Mouse (Mus musculus): ENCODE results near the gene Magi2. TPM values are rescaled to one million over a fixed set of nuclear protein-coding genes. Genes with fewer than 3 reads are reported as not detected.

The Magi2 gene
- polyA plus RNA-seq, 1 experiment from 2014 or later = 28.5 TPM

- Histone ChIP-seq H3K27ac (peak overlapping the region; percentile 15; the same call in 1 of the 2 replicates), H3K9ac (no peak overlapping the region), H3K4me3 (no peak overlapping the region), H3K27me3 (no peaks in the 10 kb centered on the region), H3K4me1 (replicated peaks) (peaks cover 14% of the 10 kb centered on the region; the same call in 1 of the 2 replicates), H3K36me3 (peaks cover 10% of the 10 kb centered on the region), H3K9me3 (no peaks in the 10 kb centered on the region), H3K4me2 (no peak overlapping the region)
- WGBS = 54% methylated on average over 11 of the region's 11 CpGs
- ATAC-seq (ENCODE audit: low FRiP score) = peak; percentile 57; the same call in 1 of the 2 replicates
Measured at GRCm38 (mm10) chr5:20653425-20654185, 1426.8 kb downstream of the Magi2 start.

- 80% methylated on average over 10 of the region's 10 CpGs for WGBS
- H3K4me2 ChIP-seq = no peak overlapping the region
- H3K9me3 ChIP-seq = no peaks in the 10 kb centered on the region
- H3K36me3 ChIP-seq = peaks cover 11% of the 10 kb centered on the region
- no peaks in the 10 kb centered on the region for H3K27me3 ChIP-seq
- H3K4me1 ChIP-seq (replicated peaks) = peaks cover 14% of the 10 kb centered on the region; the same call in 1 of the 2 replicates
- ATAC-seq (ENCODE audit: low FRiP score) = no peak
- no peak overlapping the region for H3K27ac ChIP-seq
- no peak overlapping the region for H3K9ac ChIP-seq
- H3K4me3 ChIP-seq = no peak overlapping the region
Measured at GRCm38 (mm10) chr5:20654766-20655472, 1428.1 kb downstream of the Magi2 start.

GRCm38 (mm10) chr5:20657056-20657455 lies 1430.2 kb downstream of the Magi2 start:
- Histone ChIP-seq H3K4me2 (no peak overlapping the region), H3K27me3 (no peaks in the 10 kb centered on the region), H3K27ac (no peak overlapping the region), H3K9me3 (no peaks in the 10 kb centered on the region), H3K4me1 (replicated peaks) (peaks cover 14% of the 10 kb centered on the region; the same call in 1 of the 2 replicates), H3K4me3 (no peak overlapping the region), H3K9ac (no peak overlapping the region), H3K36me3 (peaks cover 11% of the 10 kb centered on the region)
- WGBS = 89% methylated on average over 5 of the region's 5 CpGs
- no peak for ATAC-seq (ENCODE audit: low FRiP score)

- Histone ChIP-seq H3K4me1 (replicated peaks) (no peaks in the 10 kb centered on the region), H3K9ac (no peak overlapping the region), H3K36me3 (peaks cover 6% of the 10 kb centered on the region; the same call in 1 of the 2 replicates), H3K27ac (no peak overlapping the region), H3K27me3 (no peaks in the 10 kb centered on the region), H3K4me2 (no peak overlapping the region), H3K4me3 (no peak overlapping the region), H3K9me3 (no peaks in the 10 kb centered on the region)
- ATAC-seq (ENCODE audit: low FRiP score) = no peak
- 96% methylated on average over 8 of the region's 8 CpGs for WGBS
Measured at GRCm38 (mm10) chr5:20667601-20668000, 1440.8 kb downstream of the Magi2 start.

GRCm38 (mm10) chr5:20668736-20669355 lies 1442.0 kb downstream of the Magi2 start:
- Histone ChIP-seq H3K27ac (no peak overlapping the region), H3K9ac (no peak overlapping the region), H3K36me3 (peaks cover 6% of the 10 kb centered on the region; the same call in 1 of the 2 replicates), H3K4me3 (no peak overlapping the region), H3K27me3 (no peaks in the 10 kb centered on the region), H3K4me1 (replicated peaks) (no peaks in the 10 kb centered on the region), H3K4me2 (no peak overlapping the region), H3K9me3 (no peaks in the 10 kb centered on the region)
- ATAC-seq (ENCODE audit: low FRiP score) = no peak
- 91% methylated on average over 10 of the region's 10 CpGs for WGBS

- H3K27ac ChIP-seq = no peak overlapping the region
- H3K4me2 ChIP-seq = no peak overlapping the region
- H3K36me3 ChIP-seq = peaks cover 6% of the 10 kb centered on the region; the same call in 1 of the 2 replicates
- no peak overlapping the region for H3K4me3 ChIP-seq
- H3K9me3 ChIP-seq = no peaks in the 10 kb centered on the region
- no peak overlapping the region for H3K9ac ChIP-seq
- 87% methylated on average over 5 of the region's 5 CpGs for WGBS
- no peaks in the 10 kb centered on the region for H3K4me1 ChIP-seq (replicated peaks)
- ATAC-seq (ENCODE audit: low FRiP score) = no peak
- H3K27me3 ChIP-seq = no peaks in the 10 kb centered on the region
Measured at GRCm38 (mm10) chr5:20669456-20669855, 1442.6 kb downstream of the Magi2 start.

GRCm38 (mm10) chr5:20671826-20672225 lies 1445.0 kb downstream of the Magi2 start:
- Histone ChIP-seq H3K9ac (no peak overlapping the region), H3K9me3 (no peaks in the 10 kb centered on the region), H3K27me3 (no peaks in the 10 kb centered on the region), H3K4me1 (replicated peaks) (peaks cover 14% of the 10 kb centered on the region), H3K4me2 (no peak overlapping the region), H3K4me3 (no peak overlapping the region), H3K27ac (no peak overlapping the region), H3K36me3 (no peaks in the 10 kb centered on the region; the same call in 1 of the 2 replicates)
- ATAC-seq (ENCODE audit: low FRiP score) = no peak
- WGBS = 66% methylated on average over 1 of the region's 1 CpGs

- Histone ChIP-seq H3K9ac (no peak overlapping the region), H3K4me3 (no peak overlapping the region), H3K4me2 (no peak overlapping the region), H3K27ac (no peak overlapping the region), H3K9me3 (no peaks in the 10 kb centered on the region), H3K27me3 (no peaks in the 10 kb centered on the region), H3K4me1 (replicated peaks) (peaks cover 20% of the 10 kb centered on the region), H3K36me3 (no peaks in the 10 kb centered on the region)
- ATAC-seq (ENCODE audit: low FRiP score) = no peak
- 76% methylated on average over 8 of the region's 8 CpGs for WGBS
Measured at GRCm38 (mm10) chr5:20674523-20674922, 1447.7 kb downstream of the Magi2 start.

GRCm38 (mm10) chr5:20675163-20675665 lies 1448.4 kb downstream of the Magi2 start:
- H3K9me3 ChIP-seq = no peaks in the 10 kb centered on the region
- no peak overlapping the region for H3K9ac ChIP-seq
- H3K4me1 ChIP-seq (replicated peaks) = peaks cover 20% of the 10 kb centered on the region
- no peaks in the 10 kb centered on the region for H3K36me3 ChIP-seq
- no peak overlapping the region for H3K4me3 ChIP-seq
- no peak overlapping the region for H3K27ac ChIP-seq
- no peak overlapping the region for H3K4me2 ChIP-seq
- no peaks in the 10 kb centered on the region for H3K27me3 ChIP-seq
- no peak for ATAC-seq (ENCODE audit: low FRiP score)

GRCm38 (mm10) chr5:20676193-20676871 lies 1449.5 kb downstream of the Magi2 start:
- WGBS = 12% methylated on average over 7 of the region's 7 CpGs
- no peak overlapping the region for H3K9ac ChIP-seq
- peak; percentile 63 for ATAC-seq (ENCODE audit: low FRiP score)

GRCm38 (mm10) chr5:20677246-20677645 lies 1450.4 kb downstream of the Magi2 start:
- peaks cover 32% of the 10 kb centered on the region for H3K4me1 ChIP-seq (replicated peaks)
- ATAC-seq (ENCODE audit: low FRiP score) = no peak
- WGBS = 47% methylated on average over 3 of the region's 3 CpGs
- no peaks in the 10 kb centered on the region for H3K9me3 ChIP-seq
- H3K4me2 ChIP-seq = no peak overlapping the region
- no peaks in the 10 kb centered on the region for H3K27me3 ChIP-seq
- no peak overlapping the region for H3K4me3 ChIP-seq
- no peak overlapping the region; the same call in 1 of the 2 replicates for H3K27ac ChIP-seq
- no peak overlapping the region for H3K9ac ChIP-seq
- no peaks in the 10 kb centered on the region for H3K36me3 ChIP-seq

More at GRCm38 (mm10) chr5:20676193-20676871, 1449.5 kb downstream of the Magi2 start:
- Histone ChIP-seq H3K4me1 (replicated peaks) (peaks cover 22% of the 10 kb centered on the region), H3K36me3 (no peaks in the 10 kb centered on the region), H3K27me3 (no peaks in the 10 kb centered on the region), H3K4me2 (no peak overlapping the region), H3K27ac (peak overlapping the region; percentile 81), H3K9me3 (no peaks in the 10 kb centered on the region), H3K4me3 (no peak overlapping the region)

GRCm38 (mm10) chr5:20678573-20678972 lies 1451.7 kb downstream of the Magi2 start:
- H3K27ac ChIP-seq = no peak overlapping the region
- no peak overlapping the region for H3K9ac ChIP-seq
- no peaks in the 10 kb centered on the region for H3K27me3 ChIP-seq
- H3K4me3 ChIP-seq = no peak overlapping the region
- no peak for ATAC-seq (ENCODE audit: low FRiP score)
- H3K4me1 ChIP-seq (replicated peaks) = peaks cover 34% of the 10 kb centered on the region
- no peaks in the 10 kb centered on the region for H3K9me3 ChIP-seq
- no peak overlapping the region for H3K4me2 ChIP-seq
- no peaks in the 10 kb centered on the region for H3K36me3 ChIP-seq
- 64% methylated on average over 3 of the region's 3 CpGs for WGBS

Data from hindbrain, embryonic 13.5 days (tissue).